Mouse (Mus musculus) midbrain, embryonic 15.5 days (tissue): ENCODE data around the gene Lrrc4c. TPM values are rescaled to one million over a fixed set of nuclear protein-coding genes. Genes with fewer than 3 reads are reported as not detected.

ENCODE experiments used
- ATAC-seq: fragments of 200-750 bp; cut with Nextera tagmentation; replicated peaks from 2 replicates; pipeline ENCODE4 v1.8.0; 2017; ENCODE audit warnings: moderate TSS enrichment
- H3K27ac ChIP-seq: fragments of 300-500 bp; sonication (generic); 2 replicates; pipeline ENCODE4 v1.5.1; 2015; ENCODE audit warnings: mild to moderate bottlenecking, inconsistent platforms
- H3K27me3 ChIP-seq: fragments of 300-500 bp; sonication (generic); replicated peaks from 2 replicates; pipeline ENCODE4 v1.6.1; 2015; ENCODE audit warnings: inconsistent platforms
- H3K36me3 ChIP-seq: fragments of 300-500 bp; sonication (generic); replicated peaks from 2 replicates; pipeline ENCODE4 v1.6.1; 2015; ENCODE audit warnings: inconsistent platforms
- H3K4me1 ChIP-seq: fragments of 300-500 bp; sonication (generic); 2 replicates; pipeline ENCODE4 v1.6.1; 2015; ENCODE audit warnings: inconsistent platforms
- H3K4me2 ChIP-seq: fragments of 300-500 bp; sonication (generic); 2 replicates; pipeline ENCODE4 v1.6.1; 2015; ENCODE audit warnings: inconsistent platforms, mild to moderate bottlenecking, moderate library complexity
- H3K4me3 ChIP-seq: fragments of 300-500 bp; sonication (generic); 2 replicates; pipeline ENCODE4 v1.5.1; 2015; ENCODE audit warnings: mild to moderate bottlenecking, inconsistent platforms
- H3K9ac ChIP-seq: fragments of 300-500 bp; sonication (generic); 2 replicates; pipeline ENCODE4 v1.6.1; 2015; ENCODE audit warnings: mild to moderate bottlenecking, inconsistent platforms
- H3K9me3 ChIP-seq: fragments of 300-500 bp; sonication (generic); 2 replicates; pipeline ENCODE4 v1.6.1; 2016; ENCODE audit warnings: inconsistent platforms
- WGBS: fragments of 180-500 bp; shearing (Covaris S2); methylation state at CpG from one replicate; pipeline ENCODE4 v1.1.7; 2015; ENCODE audit warnings: mixed read lengths; 5-methylcytosine and 5-hydroxymethylcytosine counted together
- polyA plus RNA-seq: library from polyadenylated mRNA; unstranded; fragments of >200 nt; fragmentation: Nextera tagmentation; extraction: Ambion mirVana; gene quantifications from 2 replicates; pipeline ENCODE4 v1.2.1, GENCODE M21; 2015

Lrrc4c gene
- polyA plus RNA-seq, 1 experiment from 2014 or later = 37.7 TPM

DNA sequence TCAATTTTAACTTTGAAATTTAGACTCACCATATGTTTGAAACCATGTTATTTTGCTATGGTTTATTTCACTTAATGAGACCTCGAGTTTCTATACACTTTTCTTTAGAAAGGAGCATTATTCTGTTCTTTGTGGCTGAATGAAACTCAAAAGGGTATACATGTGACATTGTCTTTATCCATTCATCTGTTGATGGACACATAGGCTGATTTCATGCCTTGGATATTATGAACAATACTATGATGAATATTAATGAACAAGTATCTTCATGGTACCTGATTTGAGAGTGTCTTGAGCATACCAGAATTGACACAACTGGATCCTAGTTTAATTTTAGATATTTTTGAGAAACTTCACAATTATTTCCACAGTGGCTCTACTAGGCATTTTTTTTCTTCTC, 709.0 kb downstream of the Lrrc4c start:
- H3K9me3 ChIP-seq = no peaks in the 10 kb centered on the region
- H3K9ac ChIP-seq = no peak overlapping the region
- H3K36me3 ChIP-seq = no peaks in the 10 kb centered on the region
- H3K27me3 ChIP-seq = no peaks in the 10 kb centered on the region
- H3K27ac ChIP-seq = no peak overlapping the region
- no peak overlapping the region for H3K4me3 ChIP-seq
- no peaks in the 10 kb centered on the region for H3K4me1 ChIP-seq
- no peak for ATAC-seq
- 16% methylated on average over 1 of the region's 1 CpGs for WGBS
- no peak overlapping the region for H3K4me2 ChIP-seq

GRCm38 (mm10) chr2:97027585-97027984, 709.6 kb downstream of the Lrrc4c start:
- no peak for ATAC-seq
- H3K27ac ChIP-seq = no peak overlapping the region
- H3K9me3 ChIP-seq = no peaks in the 10 kb centered on the region
- 100% methylated on average over 1 of the region's 1 CpGs for WGBS
- H3K4me2 ChIP-seq = no peak overlapping the region
- H3K36me3 ChIP-seq = no peaks in the 10 kb centered on the region
- H3K27me3 ChIP-seq = no peaks in the 10 kb centered on the region
- H3K4me3 ChIP-seq = no peak overlapping the region
- no peak overlapping the region for H3K9ac ChIP-seq
- no peaks in the 10 kb centered on the region for H3K4me1 ChIP-seq

- no peak overlapping the region for H3K4me2 ChIP-seq
- no peak for ATAC-seq
- no peak overlapping the region for H3K9ac ChIP-seq
- H3K9me3 ChIP-seq = no peaks in the 10 kb centered on the region
- H3K27me3 ChIP-seq = no peaks in the 10 kb centered on the region
- H3K36me3 ChIP-seq = no peaks in the 10 kb centered on the region
- H3K27ac ChIP-seq = no peak overlapping the region
- H3K4me1 ChIP-seq = no peaks in the 10 kb centered on the region
- H3K4me3 ChIP-seq = no peak overlapping the region
Measured at GRCm38 (mm10) chr2:97036401-97036800, 718.4 kb downstream of the Lrrc4c start.

DNA sequence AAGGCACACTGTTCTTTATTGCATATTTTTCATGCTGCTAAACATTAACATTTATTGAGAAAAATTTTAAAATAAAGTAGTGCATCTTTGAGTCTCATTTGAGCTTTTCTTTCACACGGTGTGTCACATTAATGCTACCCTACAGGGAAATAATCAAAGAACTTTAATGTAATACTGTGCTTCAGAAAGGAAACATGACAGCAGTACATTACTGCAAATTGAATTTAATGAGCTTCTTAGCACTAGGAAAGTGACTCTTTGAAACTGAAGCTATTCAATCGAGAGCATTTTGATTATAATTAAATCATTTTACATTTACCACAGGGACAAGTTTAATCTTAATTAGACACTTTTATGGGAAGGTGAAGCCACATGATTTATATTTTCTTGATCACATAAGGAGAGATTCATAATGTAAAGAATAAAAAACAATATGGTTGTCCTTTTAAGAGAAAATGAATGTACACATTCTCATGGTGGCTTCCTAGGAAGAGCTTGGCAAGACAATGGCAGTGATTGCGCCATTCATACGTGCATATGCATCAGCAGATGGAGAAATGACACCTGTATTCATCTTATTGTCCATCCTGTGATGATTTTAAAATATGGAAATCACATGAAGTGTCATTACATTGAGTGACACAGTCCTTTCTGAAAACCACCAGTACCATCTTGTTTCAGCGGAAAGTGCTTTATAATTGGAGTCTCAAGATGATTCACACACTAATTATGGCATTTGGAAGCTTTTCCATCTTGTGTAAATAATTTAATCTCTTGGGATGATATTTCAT, 719.2 kb downstream of the Lrrc4c start:
- Histone ChIP-seq H3K36me3 (no peaks in the 10 kb centered on the region), H3K4me3 (no peak overlapping the region), H3K27ac (no peak overlapping the region), H3K27me3 (no peaks in the 10 kb centered on the region), H3K9me3 (no peaks in the 10 kb centered on the region), H3K4me1 (no peaks in the 10 kb centered on the region), H3K9ac (no peak overlapping the region), H3K4me2 (no peak overlapping the region)
- 57% methylated on average over 5 of the region's 5 CpGs for WGBS
- no peak for ATAC-seq

DNA sequence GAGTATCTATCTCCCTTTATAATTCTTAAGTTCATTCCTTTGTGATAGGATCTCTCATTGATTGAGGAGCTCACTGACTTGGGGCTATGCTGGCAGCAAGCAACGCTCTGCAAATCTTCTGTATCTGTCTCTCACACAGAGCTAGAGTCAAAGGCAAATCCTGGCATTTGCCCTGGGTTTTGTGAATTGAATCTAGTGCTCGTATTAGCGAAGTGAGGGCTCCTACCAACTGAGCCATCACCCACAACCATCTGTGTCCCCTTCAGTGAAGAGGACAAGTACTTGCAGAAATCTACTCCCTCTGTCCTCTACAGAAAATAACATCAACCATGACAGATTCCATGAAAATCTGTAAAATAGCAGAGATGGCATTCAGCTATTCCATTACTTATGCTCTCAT, 726.0 kb downstream of the Lrrc4c start:
- no peak overlapping the region for H3K4me3 ChIP-seq
- no peak for ATAC-seq
- WGBS = 57% methylated on average over 3 of the region's 3 CpGs
- H3K4me2 ChIP-seq = no peak overlapping the region
- H3K27ac ChIP-seq = no peak overlapping the region
- H3K36me3 ChIP-seq = no peaks in the 10 kb centered on the region
- H3K27me3 ChIP-seq = no peaks in the 10 kb centered on the region
- no peaks in the 10 kb centered on the region for H3K9me3 ChIP-seq
- H3K9ac ChIP-seq = no peak overlapping the region
- H3K4me1 ChIP-seq = no peaks in the 10 kb centered on the region

DNA sequence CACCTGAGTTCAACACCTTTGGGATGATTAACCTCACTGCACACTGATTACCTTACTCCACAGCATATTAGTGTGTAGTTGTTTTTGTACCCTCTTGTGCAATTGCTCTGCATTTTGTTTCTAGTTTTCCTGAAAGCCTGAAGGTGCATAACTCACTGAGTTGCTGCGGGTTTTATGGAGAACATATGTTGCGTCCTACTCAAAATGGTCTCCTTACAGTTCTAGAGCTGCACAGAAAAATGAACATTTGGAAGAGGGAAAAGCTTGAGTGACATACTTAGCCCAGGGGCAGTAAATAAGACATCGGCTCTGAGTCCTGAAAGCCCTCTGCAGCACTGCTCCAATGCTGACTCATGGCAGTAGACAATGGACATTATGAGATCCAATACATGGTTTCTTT, 727.7 kb downstream of the Lrrc4c start:
- 90% methylated on average over 3 of the region's 3 CpGs for WGBS
- no peak overlapping the region for H3K27ac ChIP-seq
- no peak overlapping the region for H3K4me3 ChIP-seq

DNA sequence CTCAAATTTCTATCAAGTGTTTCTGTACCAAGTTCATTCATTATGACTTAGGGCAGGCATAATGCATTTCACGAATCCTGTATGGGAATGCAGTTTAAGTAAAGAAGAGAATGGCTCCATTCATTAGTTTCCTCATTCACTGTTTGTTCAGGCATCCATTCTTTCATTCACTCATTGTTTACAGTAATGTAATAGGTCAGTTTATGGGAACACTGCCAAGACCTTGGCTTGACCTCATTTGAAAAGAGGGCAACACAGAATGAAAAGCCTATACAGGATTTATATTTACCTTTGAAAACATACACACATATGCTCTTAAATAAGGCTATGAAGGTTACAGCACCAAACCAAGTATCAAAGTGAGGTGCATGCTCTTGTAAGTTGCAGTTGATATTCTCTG, 762.2 kb downstream of the Lrrc4c start:
- Histone ChIP-seq H3K27me3 (no peaks in the 10 kb centered on the region), H3K36me3 (no peaks in the 10 kb centered on the region), H3K9ac (no peak overlapping the region), H3K4me2 (no peak overlapping the region), H3K4me3 (no peak overlapping the region), H3K9me3 (no peaks in the 10 kb centered on the region), H3K27ac (no peak overlapping the region), H3K4me1 (no peaks in the 10 kb centered on the region)
- 48% methylated on average over 1 of the region's 1 CpGs for WGBS
- no peak for ATAC-seq

More for the DNA sequence above, 727.7 kb downstream of the Lrrc4c start:
- Histone ChIP-seq H3K4me2 (no peak overlapping the region), H3K27me3 (no peaks in the 10 kb centered on the region), H3K36me3 (no peaks in the 10 kb centered on the region), H3K4me1 (no peaks in the 10 kb centered on the region), H3K9me3 (no peaks in the 10 kb centered on the region), H3K9ac (no peak overlapping the region)
- no peak for ATAC-seq

- no peaks in the 10 kb centered on the region for H3K36me3 ChIP-seq
- H3K9ac ChIP-seq = no peak overlapping the region
- H3K4me2 ChIP-seq = no peak overlapping the region
- WGBS = 40% methylated on average over 3 of the region's 3 CpGs
- no peaks in the 10 kb centered on the region for H3K4me1 ChIP-seq
- no peaks in the 10 kb centered on the region for H3K9me3 ChIP-seq
- H3K27me3 ChIP-seq = no peaks in the 10 kb centered on the region
- no peak overlapping the region for H3K27ac ChIP-seq
- ATAC-seq = no peak
- no peak overlapping the region for H3K4me3 ChIP-seq
Measured at GRCm38 (mm10) chr2:97097965-97098364, 780.0 kb downstream of the Lrrc4c start.

GRCm38 (mm10) chr2:97103398-97104162, 785.6 kb downstream of the Lrrc4c start:
- peak; percentile 39 for ATAC-seq

GRCm38 (mm10) chr2:97124246-97124645, 806.3 kb downstream of the Lrrc4c start:
- ATAC-seq = no peak
- Histone ChIP-seq H3K27ac (no peak overlapping the region), H3K4me1 (no peaks in the 10 kb centered on the region), H3K4me3 (no peak overlapping the region), H3K4me2 (no peak overlapping the region), H3K9ac (no peak overlapping the region), H3K9me3 (no peaks in the 10 kb centered on the region), H3K36me3 (no peaks in the 10 kb centered on the region), H3K27me3 (no peaks in the 10 kb centered on the region)
- WGBS = 79% methylated on average over 3 of the region's 3 CpGs

More at GRCm38 (mm10) chr2:97103398-97104162, 785.6 kb downstream of the Lrrc4c start:
- no peak overlapping the region for H3K4me3 ChIP-seq
- H3K4me2 ChIP-seq = no peak overlapping the region
- no peaks in the 10 kb centered on the region for H3K4me1 ChIP-seq
- 48% methylated on average over 2 of the region's 2 CpGs for WGBS
- no peak overlapping the region for H3K27ac ChIP-seq
- H3K9ac ChIP-seq = no peak overlapping the region
- H3K27me3 ChIP-seq = no peaks in the 10 kb centered on the region
- no peaks in the 10 kb centered on the region for H3K9me3 ChIP-seq
- no peaks in the 10 kb centered on the region for H3K36me3 ChIP-seq

DNA sequence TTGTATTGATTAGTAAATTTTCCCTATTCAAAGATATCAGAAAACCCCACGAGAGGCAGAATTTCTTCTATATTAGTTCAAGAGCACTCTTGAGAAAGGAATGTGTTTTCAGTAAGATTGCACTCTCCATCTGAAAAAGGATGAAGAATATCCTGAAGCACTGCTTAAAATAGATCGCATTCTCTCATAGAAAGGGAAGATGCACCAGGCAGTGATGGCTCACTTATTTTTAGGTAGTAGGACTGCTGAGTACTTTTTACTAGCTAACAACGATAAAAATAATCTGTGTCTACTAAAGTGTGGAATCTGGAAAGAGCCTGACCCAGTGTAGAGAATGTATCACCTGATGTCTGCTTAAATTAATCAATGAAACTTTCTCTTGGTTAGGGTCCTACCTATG, 820.5 kb downstream of the Lrrc4c start:
- no peaks in the 10 kb centered on the region for H3K4me1 ChIP-seq
- WGBS = 90% methylated on average over 3 of the region's 3 CpGs
- no peaks in the 10 kb centered on the region for H3K27me3 ChIP-seq
- H3K9me3 ChIP-seq = no peaks in the 10 kb centered on the region
- H3K4me3 ChIP-seq = no peak overlapping the region
- no peak for ATAC-seq
- H3K9ac ChIP-seq = no peak overlapping the region
- H3K27ac ChIP-seq = no peak overlapping the region
- H3K36me3 ChIP-seq = no peaks in the 10 kb centered on the region
- no peak overlapping the region for H3K4me2 ChIP-seq

DNA sequence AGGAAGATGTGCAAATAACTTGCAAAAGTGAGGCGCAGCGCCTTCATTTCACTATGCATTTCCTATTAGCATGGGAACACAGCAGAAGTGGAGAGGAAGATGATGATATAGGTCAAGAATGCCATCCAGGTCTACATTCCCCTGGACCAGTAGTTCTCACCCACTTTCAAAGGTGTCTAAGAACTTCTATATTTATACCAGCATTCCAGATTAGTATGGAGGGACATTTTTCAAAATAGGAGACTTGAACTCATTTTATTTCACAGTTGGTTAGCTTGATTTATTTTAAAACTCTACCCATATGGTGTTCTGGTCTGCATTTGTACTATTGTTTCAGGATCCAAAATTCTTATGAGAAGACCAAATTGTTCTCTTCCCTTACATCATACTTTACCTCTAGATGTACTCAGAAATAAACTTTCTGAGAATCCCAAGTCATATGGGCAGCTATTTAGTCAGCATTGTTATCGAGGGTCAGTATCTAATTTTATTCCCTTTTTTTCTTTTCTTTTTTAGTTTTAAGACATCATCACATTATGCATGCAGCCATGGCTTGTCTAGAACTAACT, 833.7 kb downstream of the Lrrc4c start:
- Histone ChIP-seq H3K9me3 (no peaks in the 10 kb centered on the region), H3K4me1 (no peaks in the 10 kb centered on the region), H3K4me3 (no peak overlapping the region), H3K27me3 (no peaks in the 10 kb centered on the region), H3K9ac (no peak overlapping the region), H3K36me3 (no peaks in the 10 kb centered on the region), H3K4me2 (no peak overlapping the region), H3K27ac (no peak overlapping the region)
- WGBS = 98% methylated on average over 3 of the region's 3 CpGs
- no peak for ATAC-seq
